8 mouse cellular contexts compared by ENCODE assay signal in genomic region chr16:41258145-41259035, GRCm38 (mm10).
A peak's percentile ranks its signal among the peaks of the same experiment; 100 is the strongest.
DNase-seq lines count a peak whose midpoint lies in the region; ATAC-seq lines count a peak whose summit lies in the region.

No protein-coding gene starts in this region.

- DNase-seq in CD4-positive, CD25-positive, alpha-beta regulatory T cell, adult 2 months (ENCODE audit: low read depth, low spot score), result peak; percentile 1
- DNase-seq in adrenal gland, adult 18-20 months (ENCODE audit: low spot score in 2 of 2), result peak; percentile 41 to 60
- peak; percentile 76 for DNase-seq in embryo, embryonic 10 days (ENCODE audit: low spot score)
- DNase-seq in heart, postnatal 14 days, result peak; percentile 32 to 72
- peak; percentile 52 to 79 for DNase-seq in layer of hippocampus, adult 8-10 months (ENCODE audit: low spot score in 2 of 2)
- peak; percentile 4 for DNase-seq in lung, postnatal 25 days (ENCODE audit: low spot score)
- DNase-seq in right cerebral cortex, postnatal 14 days, result peak; percentile 77

- intact Hi-C loops in heart, postnatal 14 days (cut with DNase I), result loop anchor here (2.0 to 5.0 kb wide), 2 partner anchors 578 to 909 kb away; no protein-coding TSS in a partner anchor

- ATAC-seq in CD4-positive, CD25-positive, alpha-beta regulatory T cell, adult 4 months, result no peak

Comparison
In these comparisons a context has a peak if more than half of its experiments do, and no peak if none do; other contexts are left out.
1. DNase-seq: peak in every context shown above with its lines; median percentile 77 in right cerebral cortex, postnatal 14 days; 76 in embryo, embryonic 10 days; 66 in layer of hippocampus, adult 8-10 months; 52 in heart, postnatal 14 days; 50 in adrenal gland, adult 18-20 months; 4 in lung, postnatal 25 days; 1 in CD4-positive, CD25-positive, alpha-beta regulatory T cell, adult 2 months.